ENCODE assay signal across 11 mouse cellular contexts in genomic region chr4:134752911-134753426, GRCm38 (mm10). TPM values are rescaled to one million over a fixed set of nuclear protein-coding genes. Genes with fewer than 3 reads are reported as not detected.
DNase-seq lines count a peak whose midpoint lies in the region; ATAC-seq lines count a peak whose summit lies in the region.
"Had no signal": no experiment of that assay in that cellular context is flagged by ENCODE, and none has a peak within 500 bp of the region (broad histone marks: within the 10 kb centered on the region; RNA-seq: fewer than 3 reads in every experiment).

No protein-coding gene starts in this region.

- DNase-seq in heart, adult 18-20 months, result no peak
- no peak for DNase-seq in lung, postnatal 14 days
- DNase-seq in heart, postnatal 4 days, result peak; percentile 39
- peak; percentile 73 for DNase-seq in lung, postnatal 10 days
- no peak for DNase-seq in ovary, postnatal 10 days (ENCODE audit: low spot score)
- DNase-seq: cerebellum, postnatal 25 days; right cerebral cortex, adult 18-20 months had no signal

- H3K27me3 ChIP-seq in heart, embryonic 12.5 days (replicated peaks), result no peaks in the 10 kb centered on the region
- no peaks in the 10 kb centered on the region for H3K27me3 ChIP-seq in lung, embryonic 15.5 days
- H3K27me3 ChIP-seq: neural tube, embryonic 12.5 days had no signal

- H3K4me2 ChIP-seq in heart, embryonic 12.5 days, result no peak overlapping the region
- no peak overlapping the region for H3K4me2 ChIP-seq in lung, embryonic 15.5 days
- H3K4me2 ChIP-seq: midbrain, embryonic 11.5 days; neural tube, embryonic 12.5 days had no signal

- H3K27ac ChIP-seq in heart, embryonic 12.5 days (ENCODE audit: poor library complexity, severe bottlenecking), result peak overlapping the region; percentile 56
- peak overlapping the region; percentile 29; the same call in 1 of the 2 replicates for H3K27ac ChIP-seq in lung, embryonic 15.5 days
- H3K27ac ChIP-seq: neural tube, embryonic 12.5 days had no signal

- no peak overlapping the region for H3K4me3 ChIP-seq in heart, embryonic 12.5 days
- H3K4me3 ChIP-seq in lung, embryonic 15.5 days, result no peak overlapping the region
- H3K4me3 ChIP-seq: neural tube, embryonic 12.5 days had no signal

- 23% methylated on average over 11 of the region's 11 CpGs for WGBS in heart, embryonic 12.5 days
- 36% methylated on average over 11 of the region's 11 CpGs for WGBS in lung, embryonic 15.5 days

- H3K4me1 ChIP-seq in heart, embryonic 12.5 days (replicated peaks), result peaks cover 60% of the 10 kb centered on the region
- H3K4me1 ChIP-seq in lung, embryonic 15.5 days, result peaks cover 44% of the 10 kb centered on the region

- H3K36me3 ChIP-seq in heart, embryonic 12.5 days, result peaks cover 17% of the 10 kb centered on the region
- peaks cover 17% of the 10 kb centered on the region; the same call in 1 of the 2 replicates for H3K36me3 ChIP-seq in lung, embryonic 15.5 days
- H3K36me3 ChIP-seq: neural tube, embryonic 12.5 days had no signal

- peak; percentile 54 for ATAC-seq in heart, embryonic 12.5 days (ENCODE audit: insufficient number of reproducible peaks, low FRiP score)
- ATAC-seq in lung, embryonic 15.5 days (ENCODE audit: borderline replicate concordance, extremely low read depth, low FRiP score, low TSS enrichment), result 0 out of 2 replicates have a peak, but pooled peaks have one; percentile 21

- H3K9ac ChIP-seq in heart, embryonic 12.5 days, result no peak overlapping the region
- no peak overlapping the region for H3K9ac ChIP-seq in lung, embryonic 15.5 days
- H3K9ac ChIP-seq: neural tube, embryonic 12.5 days had no signal

- H3K9me3 ChIP-seq in heart, embryonic 12.5 days (replicated peaks), result no peaks in the 10 kb centered on the region
- no peaks in the 10 kb centered on the region for H3K9me3 ChIP-seq in lung, embryonic 15.5 days
- H3K9me3 ChIP-seq: neural tube, embryonic 12.5 days had no signal

RNA-seq across cellular contexts. Expression of gene Ldlrap1, which starts 14.9 kb away (rescaled TPM):
- polyA plus RNA-seq in heart, embryonic 12.5 days (2016; fragmentation: Nextera tagmentation; extraction: Ambion mirVana), result 16.5 and 17.8 TPM in 2 replicates
- 1 to 10 TPM; 7.7 to 9.8 TPM for total RNA-seq in heart, adult 18-20 months (2021)
- polyA plus RNA-seq in lung, embryonic 15.5 days (2015; fragmentation: Nextera tagmentation; extraction: Ambion mirVana), result 21.8 and 24.9 TPM in 2 replicates
- total RNA-seq in heart, postnatal 4 days (2021), result 10 to 100 TPM; 21.6 to 22.4 TPM

RNA-seq across cellular contexts. Expression of gene Man1c1, which starts 48.9 kb away (rescaled TPM):
- 11.6 and 12.2 TPM in 2 replicates for polyA plus RNA-seq in heart, embryonic 12.5 days (2016; fragmentation: Nextera tagmentation; extraction: Ambion mirVana)
- total RNA-seq in heart, adult 18-20 months (2021), result 10 to 100 TPM; 26.9 to 28.3 TPM
- 3.0 and 3.3 TPM in 2 replicates for polyA plus RNA-seq in lung, embryonic 15.5 days (2015; fragmentation: Nextera tagmentation; extraction: Ambion mirVana)
- total RNA-seq in heart, postnatal 4 days (2021), result 10 to 100 TPM; 30.4 to 30.7 TPM

Comparison
In these comparisons a context has a peak if more than half of its experiments do, and no peak if none do; other contexts are left out.
1. DNase-seq: peak in heart, postnatal 4 days (single experiment) and lung, postnatal 10 days (single experiment); none in heart, adult 18-20 months (0 of 2), lung, postnatal 14 days (single experiment) and ovary, postnatal 10 days (single experiment).